Mouse (Mus musculus) c-Kit-positive CD71-negative TER-119-negative erythroid progenitor cells, embryonic 14.5 days (primary cell): ENCODE data around the gene Rimbp3.

Experiments used
- DNase-seq: peaks from one replicate; pipeline ENCODE4 v3.0.0-alpha.2; 2013; ENCODE audit warnings: low read depth

Rimbp3 gene

GRCm38 (mm10) chr16:17258917-17259316 is 50.5 kb downstream of the Rimbp3 start:
- no peak for DNase-seq

DNA sequence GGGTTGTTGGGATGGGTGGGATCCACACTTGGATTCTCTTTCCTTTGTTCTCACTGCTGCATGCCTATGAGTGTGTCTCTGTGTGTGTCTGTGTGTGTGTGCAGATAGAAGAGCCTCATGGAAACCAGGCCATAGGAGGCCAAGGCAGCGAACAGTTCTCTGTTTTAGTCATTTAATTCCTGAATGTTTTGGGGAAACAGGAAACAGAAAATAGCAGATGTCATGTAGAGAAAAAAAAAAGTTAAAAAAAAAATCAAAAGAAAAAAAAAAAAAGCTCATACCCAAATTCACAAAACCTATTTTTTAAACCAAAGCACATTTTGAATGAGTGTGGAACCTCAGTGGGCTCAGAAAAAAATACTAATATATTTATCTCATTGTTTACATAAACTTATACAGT is 52.9 kb downstream of the Rimbp3 start:
- DNase-seq: no peak
